Mouse (Mus musculus): ENCODE measurements around the gene Daw1.

DNA sequence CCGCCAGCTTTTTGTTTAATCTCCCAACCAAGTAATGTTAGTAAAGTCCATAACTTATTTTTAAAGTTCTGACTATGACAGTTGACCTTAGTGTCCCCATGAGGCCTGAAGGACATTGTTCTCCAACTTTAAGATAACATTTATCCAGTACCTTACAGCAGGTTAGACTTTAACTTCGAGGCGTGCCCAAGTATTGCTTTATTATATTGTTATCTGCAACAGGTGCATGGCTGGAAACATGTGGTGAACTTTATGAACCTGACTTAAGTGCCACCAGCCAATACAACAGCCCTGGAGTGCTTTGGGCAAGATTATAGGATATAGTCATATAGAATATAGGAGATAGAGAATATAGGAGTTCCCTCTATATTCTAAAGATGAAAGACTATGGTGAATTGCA, 42.3 kb upstream of the Daw1 start:
- TF ChIP-seq CTCF (IDR thresholded peaks at IDR 0.05; ENCODE audit: low read depth, low read length) (no peak), TAL1 (conservative IDR thresholded peaks at IDR 0.05; ENCODE audit: low read depth, low read length) (no peak), GATA1 (IDR thresholded peaks at IDR 0.05; ENCODE audit: borderline replicate concordance, low read length) (no peak)
